Mouse (Mus musculus) embryonic fibroblast, embryonic 13.5 days (primary cell): Measurements from ENCODE around the gene Catsper4. TPM values are rescaled to one million over a fixed set of nuclear protein-coding genes. Genes with fewer than 3 reads are reported as not detected.

ENCODE experiments used
- H3K27ac ChIP-seq: 2 replicates; pipeline ENCODE4 v1.5.1; 2012; ENCODE audit warnings: low read length, control low read depth, inconsistent platforms; ENCODE audit not compliant: insufficient read depth
- H3K4me1 ChIP-seq: 2 replicates; pipeline ENCODE4 v1.6.1; 2011; ENCODE audit warnings: low read length; ENCODE audit not compliant: control insufficient read depth, insufficient read depth
- H3K4me3 ChIP-seq: 2 replicates; pipeline ENCODE4 v1.5.1; 2011; ENCODE audit warnings: mild to moderate bottlenecking, control low read depth, low read length; ENCODE audit not compliant: insufficient read depth
- CTCF ChIP-seq: IDR thresholded peaks from 2 replicates; pipeline ENCODE4 v1.5.1; 2011; ENCODE audit warnings: mild to moderate bottlenecking, control low read depth, low read length, moderate library complexity, borderline replicate concordance; ENCODE audit not compliant: insufficient read depth
- POLR2A ChIP-seq: IDR thresholded peaks from 2 replicates; pipeline ENCODE4 v1.6.1; 2011; ENCODE audit warnings: low read depth, mild to moderate bottlenecking, control low read depth, low read length, moderate library complexity
- polyA plus RNA-seq: library from polyadenylated mRNA; stranded (reverse); fragments of >200 nt; gene quantifications from 2 replicates; pipeline ENCODE4 v1.2.4, GENCODE M21; 2011; ENCODE audit warnings: low read depth; ENCODE audit not compliant: missing spikeins, insufficient read length

Gene Catsper4
- polyA plus RNA-seq, 1 experiment: not detected

GRCm38 (mm10) chr4:134238686-134239085, 11.5 kb upstream of the Catsper4 start:
- peaks cover 3% of the 10 kb centered on the region; the same call in 1 of the 2 replicates for H3K4me1 ChIP-seq
- H3K4me3 ChIP-seq: no peak overlapping the region
- no peak overlapping the region for H3K27ac ChIP-seq
- TF ChIP-seq POLR2A (no peak), CTCF (no peak)

GRCm38 (mm10) chr4:134238279-134238651, 11.1 kb upstream of the Catsper4 start, which contains the start of gene Cnksr1:
Cnksr1 (minus strand) TSS chr4:134238399.
- TF ChIP-seq CTCF (no peak), POLR2A (no peak)
- Histone ChIP-seq H3K4me3 (no peak within 1 kb of the TSS), H3K27ac (no peak within 1 kb of the TSS), H3K4me1 (peaks cover 3% of the 10 kb centered on the region; the same call in 1 of the 2 replicates)

GRCm38 (mm10) chr4:134237582-134238278, 10.5 kb upstream of the Catsper4 start:
- TF ChIP-seq POLR2A (no peak), CTCF (no peak)
- Histone ChIP-seq H3K27ac (no peak overlapping the region), H3K4me3 (no peak overlapping the region), H3K4me1 (peaks cover 3% of the 10 kb centered on the region; the same call in 1 of the 2 replicates)

GRCm38 (mm10) chr4:134234876-134235275, 7.7 kb upstream of the Catsper4 start:
- Histone ChIP-seq H3K4me1 (peaks cover 3% of the 10 kb centered on the region; the same call in 1 of the 2 replicates), H3K4me3 (no peak overlapping the region), H3K27ac (no peak overlapping the region)
- TF ChIP-seq POLR2A (no peak), CTCF (no peak)

GRCm38 (mm10) chr4:134230431-134230830, 3.2 kb upstream of the Catsper4 start:
- Histone ChIP-seq H3K4me3 (no peak overlapping the region), H3K27ac (no peak overlapping the region), H3K4me1 (no peaks in the 10 kb centered on the region)
- TF ChIP-seq CTCF: no peak
- no peak for TF ChIP-seq POLR2A

GRCm38 (mm10) chr4:134222793-134223600, 4.2 kb downstream of the Catsper4 start:
- H3K27ac ChIP-seq: no peak overlapping the region
- TF ChIP-seq CTCF: no peak
- no peak for TF ChIP-seq POLR2A
- no peak overlapping the region for H3K4me3 ChIP-seq
- no peaks in the 10 kb centered on the region for H3K4me1 ChIP-seq

GRCm38 (mm10) chr4:134206488-134207053, 20.6 kb downstream of the Catsper4 start:
- TF ChIP-seq POLR2A: no peak
- TF ChIP-seq CTCF: no peak
- H3K27ac ChIP-seq: no peak overlapping the region

GRCm38 (mm10) chr4:134203340-134203896, 23.8 kb downstream of the Catsper4 start:
- Histone ChIP-seq H3K4me1 (no peaks in the 10 kb centered on the region), H3K27ac (no peak overlapping the region), H3K4me3 (no peak overlapping the region)
- TF ChIP-seq CTCF (no peak), POLR2A (no peak)

More at GRCm38 (mm10) chr4:134206488-134207053, 20.6 kb downstream of the Catsper4 start:
- Histone ChIP-seq H3K4me3 (no peak overlapping the region), H3K4me1 (no peaks in the 10 kb centered on the region)

- no peak within 1 kb of the TSS for H3K27ac ChIP-seq
- H3K4me1 ChIP-seq: no peaks in the 10 kb centered on the region
- no peak for TF ChIP-seq CTCF
- H3K4me3 ChIP-seq: no peak within 1 kb of the TSS
Observed at GRCm38 (mm10) chr4:134202904-134203303, 24.3 kb downstream of the Catsper4 start, which contains the start of gene Gm7534. Gm7534 (minus strand) TSS chr4:134203004.
